Mouse (Mus musculus) heart, adult 18-20 months (tissue): ENCODE data around the gene Zdhhc7. TPM values are rescaled to one million over a fixed set of nuclear protein-coding genes. Genes with fewer than 3 reads are reported as not detected.

ENCODE experiments used
- DNase-seq, 2 experiments: peaks; one replicate each; pipeline ENCODE4 v3.0.0; 2021 to 2022; ENCODE audit warnings: mixed read lengths in 1 of 2
- long read RNA-seq, 2 experiments: library from polyadenylated mRNA; stranded (forward); transcript quantifications; one replicate each; pipeline ENCODE4 v2.0.0; 2021
- total RNA-seq, 2 experiments: library from RNA; stranded (reverse); gene quantifications; 2 replicates each; pipeline ENCODE4 v1.2.3; 2021

The Zdhhc7 gene
- 10 to 100 TPM; 36.6 to 38.6 TPM for total RNA-seq
- long read RNA-seq, experiment 1, transcript Zdhhc7-201 (8 exons, 3,069 nt) = major isoform, 42 of 65 reads
- long read RNA-seq, experiment 1, partial matches to known transcripts = 2 of 65 reads
- long read RNA-seq, experiment 1, other reads (novel, unspliced or antisense) = 21 of 65 reads
- long read RNA-seq, experiment 2, transcript Zdhhc7-201 (8 exons, 3,069 nt) = major isoform, 13 of 24 reads
- long read RNA-seq, experiment 2, partial matches to known transcripts = 0 of 24 reads
- long read RNA-seq, experiment 2, other reads (novel, unspliced or antisense) = 10 of 24 reads

DNA sequence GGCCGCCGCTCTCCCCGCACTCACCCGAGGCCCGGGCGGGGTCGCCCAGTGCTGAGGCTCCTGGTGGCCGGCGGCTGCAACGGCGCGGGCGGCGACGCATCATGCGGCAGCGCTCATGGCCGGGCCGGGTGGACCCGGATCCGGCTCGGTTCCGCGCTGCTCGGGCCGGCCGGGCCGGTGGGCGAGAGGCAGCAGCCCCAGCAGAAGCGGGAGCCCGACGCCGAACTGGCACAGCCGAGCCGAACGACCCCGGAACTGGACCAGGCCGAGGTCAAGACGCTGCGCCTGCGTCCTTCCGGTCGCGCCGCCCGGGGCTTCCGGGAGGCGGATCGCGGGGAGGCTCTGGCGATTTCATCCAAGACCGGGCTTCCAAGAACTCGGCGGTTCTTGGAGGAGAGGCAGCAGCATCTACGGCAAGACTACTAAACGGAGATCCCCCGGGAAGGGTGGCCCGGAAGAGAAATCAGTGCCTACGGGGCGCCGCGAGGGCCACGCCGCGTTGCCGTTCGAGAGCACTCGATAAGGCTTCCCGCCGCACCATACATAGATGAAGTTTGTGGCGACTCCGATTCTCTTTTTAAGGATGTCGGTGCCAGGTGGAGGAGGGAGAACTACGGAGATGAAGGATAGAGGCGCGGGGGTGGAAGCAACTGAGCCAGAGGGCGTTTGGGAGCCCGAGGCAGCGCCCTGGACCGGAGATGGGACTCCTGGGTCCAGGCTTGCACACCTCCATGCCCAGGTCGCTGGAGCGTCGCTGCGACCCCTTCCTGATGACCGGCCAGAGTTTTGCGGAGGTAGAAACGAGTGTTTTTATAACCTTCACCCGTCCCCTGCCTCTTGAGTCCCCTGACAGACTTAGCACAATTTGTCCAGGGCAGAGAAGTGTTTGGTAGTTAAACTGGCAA is at the start of gene Zdhhc7:
Gene Zdhhc7, minus strand, starts transcription at position 415 of the 905 bp plus-strand sequence.
- DNase-seq = peak; percentile 90 to 93

DNA sequence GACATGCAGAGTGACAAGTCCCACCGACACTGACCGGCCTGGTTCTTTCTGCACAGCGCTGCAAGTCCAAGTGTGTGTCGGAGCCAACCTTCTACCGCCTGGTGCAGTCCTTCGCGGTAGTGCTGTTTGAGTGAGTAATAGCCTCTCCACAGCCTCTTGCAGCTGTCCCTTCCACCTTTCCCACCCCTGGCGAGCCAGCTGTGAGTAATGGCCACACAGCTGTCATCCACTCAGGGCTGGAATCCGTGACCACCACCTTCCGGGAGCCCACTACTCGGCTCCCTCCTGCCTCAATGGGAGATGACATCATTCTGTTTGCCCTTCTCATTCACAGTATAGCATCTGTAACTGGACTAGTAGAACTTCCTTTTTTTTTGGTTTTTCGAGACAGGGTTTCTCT is 48.7 kb upstream of the Zdhhc7 start:
- DNase-seq = no peak

GRCm38 (mm10) chr8:120146051-120146450 is 44.8 kb upstream of the Zdhhc7 start:
- no peak for DNase-seq

DNA sequence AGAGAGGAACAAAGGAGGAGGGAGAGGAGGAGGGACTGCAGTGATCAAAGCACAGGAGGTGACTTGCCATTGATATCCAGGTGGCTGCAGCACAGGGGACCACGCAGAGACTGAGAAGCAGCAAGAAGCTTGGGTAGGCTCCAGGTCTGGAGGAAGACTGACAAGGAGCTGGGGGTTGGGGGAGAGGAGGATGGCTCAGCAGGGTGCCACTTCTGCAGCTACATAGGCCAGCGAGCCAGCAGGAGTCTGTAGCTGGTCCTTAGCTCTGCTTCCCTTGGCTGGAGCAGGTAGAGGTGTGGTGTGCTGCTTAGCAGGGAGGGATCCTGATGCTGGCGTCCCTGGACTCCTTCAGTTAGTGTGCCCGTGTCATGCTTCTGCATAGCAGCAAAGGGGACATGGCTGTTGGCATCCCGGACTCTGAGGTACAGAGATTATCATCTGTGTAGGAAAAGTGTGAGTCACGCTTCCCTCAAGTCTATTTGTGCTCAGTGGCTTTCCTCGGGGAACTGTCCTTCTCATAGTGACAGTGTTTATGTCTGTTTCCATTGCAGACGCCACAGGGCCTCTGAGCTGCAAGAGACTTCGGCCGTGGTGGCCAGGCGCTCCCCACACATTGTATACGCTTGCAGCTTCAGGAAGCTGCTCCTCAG is 43.5 kb upstream of the Zdhhc7 start:
- DNase-seq = no peak

DNA sequence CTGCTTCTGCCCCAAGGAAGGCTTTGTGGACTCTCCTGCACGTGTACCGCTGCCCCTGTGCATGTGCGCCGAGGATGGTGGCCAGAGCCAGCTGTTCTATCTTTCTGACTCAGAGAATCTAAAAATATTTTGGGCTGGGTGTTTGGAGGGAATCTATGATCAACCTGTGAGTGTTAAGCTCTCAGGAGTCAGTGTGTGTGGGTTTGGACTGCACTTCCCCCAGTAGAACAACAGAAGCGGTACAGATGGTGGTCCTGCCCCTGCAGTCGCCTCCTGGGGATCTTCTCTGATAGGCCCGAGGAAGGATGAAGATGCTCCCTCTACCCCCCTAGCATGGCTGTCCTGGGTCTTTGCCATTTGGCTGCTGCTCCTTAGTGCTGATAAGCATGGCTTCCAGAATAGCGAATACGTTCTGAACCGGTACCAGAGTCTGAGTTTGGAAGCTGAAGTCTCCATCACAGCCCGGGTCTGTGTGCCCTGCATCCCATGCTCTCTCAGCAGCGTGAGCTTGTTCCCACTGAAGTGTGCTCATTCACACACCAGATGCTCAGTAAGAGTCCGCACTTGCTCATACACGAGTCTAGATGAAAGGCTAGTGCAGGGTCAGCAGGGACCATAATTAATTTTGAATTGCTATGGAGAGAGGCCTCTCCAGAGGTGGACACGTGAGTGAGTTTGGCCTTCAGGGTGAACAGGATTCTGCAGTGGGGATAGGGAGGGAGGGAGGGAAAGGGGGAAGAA is 42.8 kb upstream of the Zdhhc7 start:
- DNase-seq = peak; percentile 38 to 49

DNA sequence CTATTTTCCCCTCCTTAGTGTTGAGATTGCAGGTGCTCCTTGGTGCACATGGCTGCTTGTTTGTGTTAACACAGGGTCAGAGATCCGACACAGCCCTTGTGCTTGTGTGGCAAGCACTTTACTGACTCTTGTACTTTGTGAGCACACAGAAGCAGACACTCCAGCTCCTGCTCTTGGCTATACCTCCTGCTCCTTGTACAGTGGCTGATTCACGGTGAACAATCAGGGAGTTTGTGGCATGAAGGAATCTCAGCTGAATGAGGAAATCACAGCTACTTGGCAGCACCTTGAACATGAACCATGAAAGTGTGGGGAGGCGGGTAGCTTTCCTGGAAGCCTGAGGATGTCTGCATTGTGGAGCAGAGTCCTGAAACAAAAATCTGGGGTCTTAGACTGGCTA is 39.5 kb upstream of the Zdhhc7 start:
- no peak for DNase-seq

- DNase-seq = no peak
Observed at GRCm38 (mm10) chr8:120138958-120139357, 37.7 kb upstream of the Zdhhc7 start.

GRCm38 (mm10) chr8:120136618-120137017 is 35.3 kb upstream of the Zdhhc7 start:
- peak; percentile 72 to 73 for DNase-seq

DNA sequence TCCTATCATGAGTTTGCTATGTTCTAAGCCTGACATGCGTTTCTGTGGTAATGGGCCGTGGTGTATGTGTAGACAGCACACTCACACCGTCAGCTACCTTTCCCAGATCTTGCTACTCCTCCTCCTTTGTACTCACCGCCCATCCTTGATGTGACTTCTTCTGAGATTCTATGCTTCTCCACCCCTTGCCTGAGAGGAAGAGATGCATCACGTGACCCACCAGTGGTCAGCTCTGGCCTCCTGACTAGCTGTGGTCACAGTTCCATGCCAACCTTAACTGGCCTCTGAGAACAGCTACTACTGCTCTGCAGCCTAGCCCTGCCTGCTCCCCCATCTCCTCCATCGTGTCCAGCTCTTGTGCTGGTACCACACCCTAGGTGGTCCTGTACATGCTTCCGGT is 34.4 kb upstream of the Zdhhc7 start:
- DNase-seq = no peak

DNA sequence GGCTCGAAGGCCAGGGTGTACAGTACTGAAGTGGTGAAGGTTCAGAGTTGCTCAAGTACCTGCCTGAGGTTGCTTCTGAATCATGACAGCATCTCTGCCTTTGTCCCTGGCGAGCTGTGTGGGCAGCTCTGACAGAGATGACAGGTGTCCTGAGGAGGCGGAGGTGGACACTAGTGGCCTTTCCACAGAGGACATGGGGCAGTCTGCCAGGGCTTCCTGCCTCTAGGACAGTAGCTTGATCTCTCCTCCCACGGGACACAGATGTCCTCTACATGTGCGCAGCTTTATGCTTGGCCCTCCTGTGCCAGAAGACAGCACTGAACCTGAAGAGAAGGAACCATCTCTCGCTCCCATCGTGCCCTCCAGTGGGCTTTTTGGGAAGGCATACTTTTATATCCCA is 31.9 kb upstream of the Zdhhc7 start:
- DNase-seq = peak in 1 of 2 experiments; percentile 35

DNA sequence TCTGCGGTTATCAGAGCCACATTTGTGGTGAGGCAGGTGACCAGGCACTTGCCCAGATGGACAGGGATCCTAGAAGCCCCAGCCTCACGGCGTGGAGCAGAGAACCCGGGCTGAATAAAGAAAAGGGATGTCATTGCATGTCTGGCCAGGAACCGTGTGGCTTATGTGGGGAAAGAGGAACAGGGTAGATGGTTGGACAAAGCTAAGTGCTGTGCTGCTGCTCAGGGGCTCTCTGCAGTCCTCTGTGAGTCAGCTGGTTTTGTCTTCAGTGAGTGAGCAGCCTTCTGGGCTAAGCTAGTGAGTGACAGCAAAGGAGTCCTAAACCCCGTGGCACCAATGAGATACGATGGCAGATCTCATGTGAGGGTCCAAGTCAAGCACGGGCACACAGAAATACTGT is 29.9 kb upstream of the Zdhhc7 start:
- no peak for DNase-seq

- no peak for DNase-seq
Observed at GRCm38 (mm10) chr8:120129547-120129946, 28.3 kb upstream of the Zdhhc7 start.

GRCm38 (mm10) chr8:120126357-120127161 is 25.3 kb upstream of the Zdhhc7 start:
- DNase-seq = peak in 1 of 2 experiments; percentile 39

DNA sequence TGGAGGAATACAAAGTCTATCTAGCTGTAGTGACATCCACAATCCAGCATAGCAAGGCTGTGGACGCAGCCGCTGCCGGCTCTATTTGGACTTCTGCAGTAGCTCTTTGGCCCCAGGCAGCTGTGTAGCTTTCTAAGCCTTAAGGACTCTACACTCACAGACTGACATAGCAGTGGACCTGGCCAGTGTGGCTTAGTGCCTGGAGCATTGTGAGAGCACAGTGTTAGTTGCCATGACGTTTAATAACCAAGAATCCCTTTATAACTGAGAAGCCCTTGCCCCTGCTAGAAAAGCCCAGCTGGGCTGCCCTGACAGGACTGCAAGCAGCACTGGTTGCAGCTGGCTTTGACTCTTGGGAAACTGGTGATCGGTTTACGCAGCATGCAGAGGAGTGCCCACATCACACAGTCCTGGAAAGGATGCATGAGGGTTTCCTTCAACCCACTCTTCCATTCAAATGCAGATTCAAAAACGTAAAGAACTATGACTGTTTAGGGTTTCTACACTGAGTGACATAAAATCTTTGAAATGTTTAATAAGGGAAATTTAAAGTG is 23.6 kb upstream of the Zdhhc7 start:
- DNase-seq = no peak

DNA sequence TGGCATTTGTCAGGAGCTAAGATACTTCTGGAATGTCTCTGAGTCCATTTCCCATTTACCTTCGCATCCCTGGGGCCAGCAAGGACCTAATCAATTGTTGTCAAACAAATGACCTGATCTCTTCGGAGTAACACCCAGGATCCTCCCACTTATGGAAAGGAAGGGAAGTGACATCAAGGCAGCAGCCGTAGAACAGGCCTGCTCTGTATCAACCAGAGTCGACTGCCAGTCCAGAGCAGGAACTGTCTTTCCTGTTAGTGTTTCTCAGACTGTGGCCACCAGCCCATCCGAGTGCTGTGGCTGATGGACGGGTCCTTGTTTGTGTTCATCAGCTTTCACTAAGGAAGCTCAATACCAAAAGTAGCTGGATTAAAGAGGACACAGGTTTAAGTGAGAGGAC is 23.0 kb upstream of the Zdhhc7 start:
- peak; percentile 40 to 43 for DNase-seq

- no peak for DNase-seq
Observed at GRCm38 (mm10) chr8:120120951-120121350, 19.7 kb upstream of the Zdhhc7 start.

GRCm38 (mm10) chr8:120119931-120120330 is 18.6 kb upstream of the Zdhhc7 start:
- no peak for DNase-seq

- DNase-seq = no peak
Observed at GRCm38 (mm10) chr8:120119429-120119828, 18.1 kb upstream of the Zdhhc7 start.

DNA sequence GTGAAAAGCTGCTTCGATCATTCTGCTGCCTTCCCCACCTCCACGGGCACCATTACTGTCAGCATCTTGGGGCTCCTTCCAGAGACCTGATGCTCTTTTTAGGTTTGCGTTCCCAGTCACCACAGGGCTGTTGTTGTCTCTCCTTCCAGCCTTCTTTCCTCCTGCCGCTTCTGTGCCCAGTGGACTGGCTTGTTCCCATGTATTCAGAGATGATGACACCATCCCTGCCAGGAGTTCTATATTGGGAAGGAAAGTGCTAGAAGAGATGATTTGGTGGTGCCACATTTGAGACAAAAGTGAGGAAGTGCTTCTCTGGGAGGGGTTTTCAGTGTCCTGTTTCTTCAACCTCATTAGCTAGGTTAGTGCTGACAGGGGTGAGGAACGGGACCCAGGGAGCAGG is 17.6 kb upstream of the Zdhhc7 start:
- no peak for DNase-seq

- peak; percentile 38 to 39 for DNase-seq
Observed at GRCm38 (mm10) chr8:120118162-120118561, 16.9 kb upstream of the Zdhhc7 start.

GRCm38 (mm10) chr8:120116600-120116999 is 15.3 kb upstream of the Zdhhc7 start:
- no peak for DNase-seq
